Mouse (Mus musculus): ENCODE measurements around the gene Fam151b. TPM values are rescaled to one million over a fixed set of nuclear protein-coding genes. Genes with fewer than 3 reads are reported as not detected.

Gene Fam151b
- total RNA-seq, 1 experiment: 1.2 TPM

GRCm38 (mm10) chr13:92464698-92465097 is 19.1 kb downstream of the Fam151b start:
- in situ Hi-C loops (cut with MboI; ENCODE audit: low sequenced_read_pairs in 2 of 2, unreplicated experiment in 2 of 2): no loop called here
- Histone ChIP-seq H3K9me3 (ENCODE audit: control insufficient read depth, insufficient read depth, low read depth, low read length) (no peaks in the 10 kb centered on the region), H3K4me3 (ENCODE audit: insufficient read depth in 1 of 2, low read depth in 1 of 2, low read length in 2 of 2, poor library complexity in 1 of 2, severe bottlenecking in 1 of 2) (no peak overlapping the region), H3K27ac (ENCODE audit: insufficient read depth, low read depth, low read length, poor library complexity, severe bottlenecking) (no peak overlapping the region), H3K9ac (ENCODE audit: insufficient read depth, low read depth, low read length, poor library complexity, severe bottlenecking) (no peak overlapping the region), H3K36me3 (ENCODE audit: control insufficient read depth, insufficient read depth, low read length, poor library complexity, severe bottlenecking) (no peaks in the 10 kb centered on the region), H3K4me1 (ENCODE audit: control insufficient read depth in 2 of 2, insufficient read depth in 2 of 2, low read length in 2 of 2, poor library complexity in 1 of 2) (no peaks in the 10 kb centered on the region)
- DNase-seq (ENCODE audit: low read depth, low spot score): no peak
- TF ChIP-seq MAFK (IDR thresholded peaks at IDR 0.05; ENCODE audit: insufficient read depth, low read depth, low read length) (no peak), HCFC1 (IDR thresholded peaks at IDR 0.05; ENCODE audit: borderline replicate concordance, insufficient read depth, low read length) (no peak), CHD2 (IDR thresholded peaks at IDR 0.05; ENCODE audit: low read depth, low read length) (no peak), ZC3H11A (IDR thresholded peaks at IDR 0.05; ENCODE audit: borderline replicate concordance, low read depth, low read length) (no peak), ZNF384 (IDR thresholded peaks at IDR 0.05; ENCODE audit: low read depth, low read length) (no peak)

- TF ChIP-seq ZNF384 (IDR thresholded peaks at IDR 0.05; ENCODE audit: low read depth, low read length): no peak
- no peak for TF ChIP-seq HCFC1 (IDR thresholded peaks at IDR 0.05; ENCODE audit: borderline replicate concordance, insufficient read depth, low read length)
- TF ChIP-seq CHD2 (IDR thresholded peaks at IDR 0.05; ENCODE audit: low read depth, low read length): no peak
- TF ChIP-seq MAFK (IDR thresholded peaks at IDR 0.05; ENCODE audit: insufficient read depth, low read depth, low read length): no peak
- TF ChIP-seq ZC3H11A (IDR thresholded peaks at IDR 0.05; ENCODE audit: borderline replicate concordance, low read depth, low read length): no peak
- H3K4me1 ChIP-seq (ENCODE audit: control insufficient read depth in 2 of 2, insufficient read depth in 2 of 2, low read length in 2 of 2, poor library complexity in 1 of 2): no peaks in the 10 kb centered on the region
- DNase-seq (ENCODE audit: low read depth, low spot score): no peak
- no peak overlapping the region for H3K9ac ChIP-seq (ENCODE audit: insufficient read depth, low read depth, low read length, poor library complexity, severe bottlenecking)
- H3K36me3 ChIP-seq (ENCODE audit: control insufficient read depth, insufficient read depth, low read length, poor library complexity, severe bottlenecking): no peaks in the 10 kb centered on the region
- H3K27ac ChIP-seq (ENCODE audit: insufficient read depth, low read depth, low read length, poor library complexity, severe bottlenecking): no peak overlapping the region
- no peaks in the 10 kb centered on the region for H3K9me3 ChIP-seq (ENCODE audit: control insufficient read depth, insufficient read depth, low read depth, low read length)
- H3K4me3 ChIP-seq (ENCODE audit: insufficient read depth in 1 of 2, low read depth in 1 of 2, low read length in 2 of 2, poor library complexity in 1 of 2, severe bottlenecking in 1 of 2): no peak overlapping the region
- in situ Hi-C loops (cut with MboI; ENCODE audit: low sequenced_read_pairs in 2 of 2, unreplicated experiment in 2 of 2): no loop called here
These were observed 36.9 kb downstream of the Fam151b start for GRCm38 (mm10) chr13:92446872-92447271.

GRCm38 (mm10) chr13:92440286-92440685 is 43.5 kb downstream of the Fam151b start:
- no peak for DNase-seq (ENCODE audit: low read depth, low spot score)
- Histone ChIP-seq H3K27ac (ENCODE audit: insufficient read depth, low read depth, low read length, poor library complexity, severe bottlenecking) (no peak overlapping the region), H3K9me3 (ENCODE audit: control insufficient read depth, insufficient read depth, low read depth, low read length) (no peaks in the 10 kb centered on the region), H3K36me3 (ENCODE audit: control insufficient read depth, insufficient read depth, low read length, poor library complexity, severe bottlenecking) (no peaks in the 10 kb centered on the region), H3K9ac (ENCODE audit: insufficient read depth, low read depth, low read length, poor library complexity, severe bottlenecking) (no peak overlapping the region), H3K4me1 (ENCODE audit: control insufficient read depth in 2 of 2, insufficient read depth in 2 of 2, low read length in 2 of 2, poor library complexity in 1 of 2) (peaks cover 2 to 6% of the 10 kb centered on the region in 2 experiments; a peak in 2 of 4 replicates), H3K4me3 (ENCODE audit: insufficient read depth in 1 of 2, low read depth in 1 of 2, low read length in 2 of 2, poor library complexity in 1 of 2, severe bottlenecking in 1 of 2) (no peak overlapping the region)
- no peak for TF ChIP-seq CHD2 (IDR thresholded peaks at IDR 0.05; ENCODE audit: low read depth, low read length)
- TF ChIP-seq MAFK (IDR thresholded peaks at IDR 0.05; ENCODE audit: insufficient read depth, low read depth, low read length): no peak
- TF ChIP-seq ZC3H11A (IDR thresholded peaks at IDR 0.05; ENCODE audit: borderline replicate concordance, low read depth, low read length): no peak
- no peak for TF ChIP-seq HCFC1 (IDR thresholded peaks at IDR 0.05; ENCODE audit: borderline replicate concordance, insufficient read depth, low read length)
- no peak for TF ChIP-seq ZNF384 (IDR thresholded peaks at IDR 0.05; ENCODE audit: low read depth, low read length)
- in situ Hi-C loops (cut with MboI; ENCODE audit: low sequenced_read_pairs in 2 of 2, unreplicated experiment in 2 of 2): no loop called here

GRCm38 (mm10) chr13:92438656-92439055 is 45.2 kb downstream of the Fam151b start:
- no peak overlapping the region for H3K9ac ChIP-seq (ENCODE audit: insufficient read depth, low read depth, low read length, poor library complexity, severe bottlenecking)
- in situ Hi-C loops (cut with MboI; ENCODE audit: low sequenced_read_pairs in 2 of 2, unreplicated experiment in 2 of 2): no loop called here

More at GRCm38 (mm10) chr13:92438656-92439055, 45.2 kb downstream of the Fam151b start:
- TF ChIP-seq ZNF384 (IDR thresholded peaks at IDR 0.05; ENCODE audit: low read depth, low read length): no peak
- TF ChIP-seq HCFC1 (IDR thresholded peaks at IDR 0.05; ENCODE audit: borderline replicate concordance, insufficient read depth, low read length): no peak
- TF ChIP-seq MAFK (IDR thresholded peaks at IDR 0.05; ENCODE audit: insufficient read depth, low read depth, low read length): no peak
- TF ChIP-seq ZC3H11A (IDR thresholded peaks at IDR 0.05; ENCODE audit: borderline replicate concordance, low read depth, low read length): no peak
- no peak for TF ChIP-seq CHD2 (IDR thresholded peaks at IDR 0.05; ENCODE audit: low read depth, low read length)
- Histone ChIP-seq H3K36me3 (ENCODE audit: control insufficient read depth, insufficient read depth, low read length, poor library complexity, severe bottlenecking) (no peaks in the 10 kb centered on the region), H3K9me3 (ENCODE audit: control insufficient read depth, insufficient read depth, low read depth, low read length) (no peaks in the 10 kb centered on the region), H3K4me1 (ENCODE audit: control insufficient read depth in 2 of 2, insufficient read depth in 2 of 2, low read length in 2 of 2, poor library complexity in 1 of 2) (peaks cover 2 to 6% of the 10 kb centered on the region in 2 experiments; a peak in 2 of 4 replicates), H3K27ac (ENCODE audit: insufficient read depth, low read depth, low read length, poor library complexity, severe bottlenecking) (no peak overlapping the region), H3K4me3 (ENCODE audit: insufficient read depth in 1 of 2, low read depth in 1 of 2, low read length in 2 of 2, poor library complexity in 1 of 2, severe bottlenecking in 1 of 2) (no peak overlapping the region)
- no peak for DNase-seq (ENCODE audit: low read depth, low spot score)
